Mouse (Mus musculus) left cerebral cortex, postnatal 25 days (tissue): ENCODE data around the gene Nxt1. TPM values are rescaled to one million over a fixed set of nuclear protein-coding genes. Genes with fewer than 3 reads are reported as not detected.

Source experiments
- DNase-seq, 2 experiments: peaks; one replicate each; pipeline ENCODE4 v3.0.0; 2022; ENCODE audit warnings: low spot score in 2 of 2, mixed read lengths in 1 of 2
- intact Hi-C: fragments of 180-260 bp; cut with DNase I; formaldehyde crosslinking; loops from one replicate; pipeline ENCODE4 v1.15.1; 2025
- total RNA-seq, 2 experiments: library from RNA; stranded (reverse); gene quantifications; 2 replicates each; pipeline ENCODE4 v1.2.3; 2021

The Nxt1 gene
- 10 to 100 TPM; 11.6 to 13.5 TPM for total RNA-seq

DNA sequence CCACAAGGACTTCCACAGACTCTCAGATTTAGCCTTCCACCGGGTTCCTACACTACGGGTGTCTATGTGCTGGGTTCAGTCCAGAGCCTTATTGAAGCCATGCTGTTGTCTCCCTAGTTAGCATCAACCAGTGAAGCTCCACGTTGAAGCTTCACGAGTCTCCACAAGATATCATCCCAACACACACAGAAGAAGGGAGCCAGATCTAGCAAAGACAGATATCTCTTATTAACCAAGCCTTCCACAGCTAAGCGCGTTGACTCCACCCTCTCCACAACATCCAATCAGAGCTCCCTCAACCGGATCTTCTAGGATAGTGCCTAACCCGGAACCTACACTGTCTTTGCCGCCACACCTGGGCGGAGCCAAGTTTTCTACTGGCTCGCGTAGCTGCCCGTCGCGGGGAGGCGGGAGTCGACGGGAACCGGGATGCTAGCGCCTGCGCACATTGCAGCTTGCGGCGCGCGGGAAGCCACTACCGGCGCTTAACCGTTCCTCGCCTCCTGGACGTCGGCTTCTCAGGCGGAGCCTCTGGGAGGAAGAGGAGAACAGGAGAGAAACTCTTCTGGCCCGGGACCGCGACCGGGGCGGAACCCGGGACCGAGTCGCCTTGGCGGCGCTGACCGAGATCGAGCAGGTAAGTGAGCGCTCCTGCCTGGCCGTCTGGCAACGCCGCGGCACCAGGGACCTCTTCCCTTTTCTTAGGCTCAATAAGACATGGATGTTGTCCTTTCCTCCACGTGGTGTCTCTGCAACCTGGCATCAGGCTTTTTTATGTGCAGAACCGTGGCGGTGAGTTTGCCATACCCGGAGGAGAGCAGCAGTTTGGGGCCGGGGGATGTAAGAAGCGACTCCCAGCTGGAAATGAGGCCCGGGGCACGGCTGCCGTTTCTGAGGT lies at the start of gene Nxt1:
Gene Nxt1, plus strand, starts transcription at position 403 of the 898 bp plus-strand sequence.
- DNase-seq: peak; percentile 98 to 99
- intact Hi-C loops: no loop called here

DNA sequence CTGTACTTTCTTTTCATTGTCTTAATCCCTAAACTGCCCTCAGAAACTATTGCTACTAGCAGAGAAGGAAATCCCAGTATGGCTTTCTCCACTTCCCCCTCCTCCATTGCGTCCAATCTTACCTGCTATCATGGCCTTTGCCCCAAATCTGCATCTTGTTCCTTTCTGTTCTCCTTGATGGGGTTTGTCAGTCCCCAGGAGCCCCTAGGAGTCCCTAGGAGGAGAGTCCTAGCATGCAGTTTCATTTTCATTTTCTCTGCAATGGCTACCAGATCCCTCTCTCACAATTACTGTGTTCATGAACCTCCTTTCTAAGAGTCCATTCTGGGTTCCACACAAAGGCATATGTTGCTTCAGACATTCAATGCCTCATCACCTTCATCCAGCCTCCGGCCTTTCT lies 49.3 kb upstream of the Nxt1 start:
- intact Hi-C loops: no loop called here

DNA sequence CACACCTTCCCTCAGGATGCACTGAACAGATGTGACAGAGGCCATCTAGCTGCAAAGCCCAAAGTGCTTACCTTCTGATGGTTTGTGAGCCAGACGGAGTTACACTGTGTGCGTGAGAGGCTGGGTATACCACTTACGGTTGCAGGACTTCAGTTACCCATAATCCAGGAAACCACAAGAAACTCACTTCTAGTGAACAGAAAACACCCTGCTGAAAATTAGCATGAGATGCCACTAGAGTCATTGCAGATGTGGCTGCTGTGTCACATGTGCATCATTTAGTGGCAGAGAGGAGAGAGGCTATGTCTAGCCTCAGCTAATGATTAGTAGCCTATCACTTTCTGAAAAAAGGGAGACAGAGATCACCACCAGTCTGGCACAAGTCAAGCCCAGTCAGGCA lies 47.9 kb upstream of the Nxt1 start:
- no peak for DNase-seq
- intact Hi-C loops: no loop called here

More for the DNA sequence above, 49.3 kb upstream of the Nxt1 start:
- no peak for DNase-seq

DNA sequence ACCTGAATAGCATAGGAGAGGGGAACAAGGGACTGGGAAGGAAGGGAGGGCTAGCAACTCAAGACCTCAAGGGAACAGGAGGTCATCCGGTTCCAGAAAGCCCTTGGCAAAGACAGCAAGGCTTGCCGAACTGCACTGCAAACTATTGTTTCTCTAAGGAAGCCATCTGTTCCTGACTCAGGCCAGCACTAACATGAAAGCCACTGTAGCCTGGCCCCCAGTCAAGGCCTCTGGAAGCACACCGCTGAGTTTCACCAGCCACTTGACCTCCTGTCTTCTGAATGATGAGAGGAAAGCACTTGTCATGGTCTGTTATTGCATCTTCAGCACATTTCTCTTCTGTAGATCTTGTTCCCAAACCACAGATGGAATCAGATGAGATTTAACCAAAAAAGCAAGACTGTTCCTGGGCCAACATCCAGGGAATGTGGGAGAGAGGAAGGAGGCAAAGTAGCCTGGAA lies 45.4 kb upstream of the Nxt1 start:
- DNase-seq: peak in 1 of 2 experiments; percentile 71
- intact Hi-C loops: no loop called here

DNA sequence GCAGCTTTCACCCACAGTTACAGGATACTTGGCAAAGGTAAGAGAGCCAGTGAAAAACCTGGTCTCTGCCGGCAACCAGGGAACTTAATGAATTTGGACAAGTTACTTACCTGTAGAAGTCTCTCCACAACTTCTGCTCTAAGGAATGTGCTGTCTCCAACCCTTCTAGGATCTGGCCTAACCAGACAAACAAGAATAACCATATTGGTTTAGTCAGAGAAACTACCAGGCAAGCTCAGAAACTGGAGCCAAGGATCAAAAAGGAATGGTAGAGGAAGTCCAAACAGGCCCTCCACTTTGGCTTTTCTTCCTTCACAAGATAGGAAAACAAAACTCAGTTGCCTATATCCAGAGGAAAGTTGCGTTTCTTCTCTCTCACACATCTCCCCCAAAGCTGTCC lies 41.4 kb upstream of the Nxt1 start:
- DNase-seq: no peak
- intact Hi-C loops: no loop called here

DNA sequence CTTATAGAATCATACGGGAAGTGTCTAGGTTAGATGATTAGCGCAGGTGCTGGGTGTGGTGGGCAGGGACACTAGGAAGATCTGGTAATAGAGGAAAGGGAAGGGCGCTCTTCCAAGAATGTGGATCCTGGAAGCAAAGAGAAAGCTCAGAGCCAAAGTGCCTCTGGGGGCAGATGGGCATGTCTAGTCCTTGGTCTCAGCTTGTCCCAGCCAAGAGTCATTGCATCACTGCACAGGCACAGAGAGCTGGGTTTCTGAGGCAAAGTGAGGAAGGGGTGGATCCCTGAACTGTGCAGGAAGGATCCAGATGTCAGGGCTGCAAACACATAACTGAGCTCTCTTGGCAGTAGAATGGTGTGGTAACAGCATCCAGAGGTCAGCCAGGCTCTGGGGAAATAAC lies 40.8 kb upstream of the Nxt1 start:
- no peak for DNase-seq
- intact Hi-C loops: no loop called here

DNA sequence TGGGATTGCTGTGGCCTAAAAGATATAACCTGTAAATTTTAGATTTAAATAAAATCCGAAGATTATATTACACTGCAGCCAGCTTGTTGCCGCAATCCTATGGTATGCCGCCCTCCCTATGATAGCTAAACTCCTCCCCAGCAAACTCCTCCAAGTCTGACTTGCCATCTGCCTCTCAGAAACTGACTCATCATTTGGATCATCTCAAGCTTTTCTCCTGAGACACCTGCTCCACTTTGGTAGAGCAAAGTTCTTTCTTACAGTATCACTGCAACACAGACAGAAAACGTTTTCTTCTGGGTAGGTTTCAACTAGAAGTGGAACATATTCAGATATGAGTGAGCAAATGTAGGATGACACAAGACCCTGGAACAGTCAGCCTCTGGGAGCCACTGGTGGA lies 37.9 kb upstream of the Nxt1 start:
- peak; percentile 35 to 93 for DNase-seq
- intact Hi-C loops: no loop called here

DNA sequence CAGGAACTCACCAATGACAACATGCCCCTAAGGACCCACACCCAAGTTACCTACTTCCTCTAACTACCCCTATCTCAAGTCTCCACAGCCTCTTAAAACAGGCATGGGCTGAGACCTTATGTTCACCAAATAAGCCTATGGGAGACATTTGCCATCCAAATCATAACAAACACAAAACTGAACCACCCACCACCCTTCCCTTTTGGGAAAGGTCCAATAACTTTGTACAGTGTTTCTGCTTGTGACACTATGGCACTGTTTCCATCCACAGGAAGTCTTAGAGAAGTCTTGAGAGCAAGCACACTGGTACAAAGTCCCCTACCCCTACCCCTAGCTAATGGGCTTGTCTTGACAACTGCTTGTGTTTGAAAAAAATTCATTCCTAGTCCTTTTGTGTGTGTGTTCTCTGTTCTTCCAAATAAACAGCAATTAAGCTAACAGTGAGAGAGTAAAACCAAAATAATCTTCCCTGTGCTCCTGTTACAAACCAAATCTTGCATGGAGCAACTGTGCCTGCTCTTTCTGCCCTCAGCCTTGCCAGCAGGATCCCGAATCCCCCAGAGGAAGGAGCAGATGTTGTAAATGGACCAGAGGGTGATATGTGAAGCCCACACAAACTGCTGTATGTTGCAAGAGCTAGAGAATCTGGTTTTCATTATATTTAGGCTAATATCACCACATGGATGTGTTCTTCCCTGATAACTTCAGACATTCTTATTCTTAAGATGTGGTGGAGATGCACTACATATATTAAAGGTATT lies 29.6 kb upstream of the Nxt1 start:
- intact Hi-C loops: no loop called here
- DNase-seq: no peak

DNA sequence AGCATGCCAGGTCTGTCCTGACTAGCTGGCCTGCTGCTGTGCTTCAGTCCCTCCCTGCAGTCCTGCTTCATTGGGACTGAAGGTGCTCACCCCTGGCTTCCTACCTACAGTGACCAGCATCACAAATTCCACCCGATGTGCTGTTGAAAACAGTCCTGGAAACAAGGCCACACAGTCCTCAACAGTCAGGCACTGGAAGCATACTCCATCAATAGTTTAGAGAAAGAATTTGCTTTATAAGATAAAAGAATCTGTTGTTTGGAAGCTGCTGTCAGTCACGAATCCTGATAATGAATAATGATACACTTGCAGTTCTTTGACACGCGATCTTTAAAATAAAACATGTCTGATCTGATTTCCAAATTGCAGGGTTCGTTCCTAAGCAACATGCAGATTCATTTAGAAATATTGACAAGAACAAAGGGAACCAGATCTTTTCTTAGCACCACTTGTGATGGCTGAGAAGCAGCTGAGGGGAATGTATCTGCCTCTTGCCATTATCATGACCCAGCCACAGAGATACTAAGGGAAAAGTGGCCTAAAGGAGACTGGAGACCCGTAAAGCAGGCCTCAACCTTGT lies 27.9 kb upstream of the Nxt1 start:
- intact Hi-C loops: no loop called here
- no peak for DNase-seq

DNA sequence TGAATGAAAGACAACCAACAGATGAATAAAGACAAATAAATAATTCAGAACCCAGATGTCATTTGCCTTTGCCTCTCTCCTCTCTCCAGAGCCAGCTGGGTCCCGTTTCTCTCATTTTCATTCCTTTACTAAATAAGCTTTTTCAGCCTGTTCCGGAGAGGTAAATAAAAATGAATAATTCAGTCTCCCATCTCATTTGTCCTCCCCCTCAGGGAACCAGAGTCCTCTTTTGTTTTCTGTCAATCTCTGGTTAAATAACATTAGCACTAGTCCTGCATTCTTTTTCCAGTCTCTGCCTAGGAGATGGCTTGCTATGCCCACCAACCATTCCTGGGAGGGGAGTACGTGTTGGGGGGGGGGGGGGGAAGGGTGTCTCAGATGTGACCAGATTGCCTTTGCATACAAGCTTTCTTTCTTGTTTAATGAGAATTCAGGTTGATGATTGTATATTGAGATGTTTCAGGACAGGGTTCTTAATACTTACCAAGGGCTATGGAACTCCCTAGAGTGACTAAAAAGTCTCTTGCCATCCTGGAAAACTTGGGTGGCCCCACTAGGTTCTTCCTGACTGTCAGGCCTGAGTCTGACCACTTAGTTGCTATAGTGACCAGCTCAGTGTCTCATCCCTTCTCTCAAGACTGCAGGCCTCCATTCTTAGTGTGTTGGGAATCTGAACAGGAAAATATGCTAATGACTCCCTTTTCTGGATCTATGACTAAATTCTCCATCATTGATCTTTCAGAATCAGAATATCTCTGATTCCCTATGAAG lies 21.6 kb upstream of the Nxt1 start:
- DNase-seq: no peak
- intact Hi-C loops: loop anchor here (10.0 kb wide), 1 partner anchor 836 kb away; no protein-coding TSS in a partner anchor

DNA sequence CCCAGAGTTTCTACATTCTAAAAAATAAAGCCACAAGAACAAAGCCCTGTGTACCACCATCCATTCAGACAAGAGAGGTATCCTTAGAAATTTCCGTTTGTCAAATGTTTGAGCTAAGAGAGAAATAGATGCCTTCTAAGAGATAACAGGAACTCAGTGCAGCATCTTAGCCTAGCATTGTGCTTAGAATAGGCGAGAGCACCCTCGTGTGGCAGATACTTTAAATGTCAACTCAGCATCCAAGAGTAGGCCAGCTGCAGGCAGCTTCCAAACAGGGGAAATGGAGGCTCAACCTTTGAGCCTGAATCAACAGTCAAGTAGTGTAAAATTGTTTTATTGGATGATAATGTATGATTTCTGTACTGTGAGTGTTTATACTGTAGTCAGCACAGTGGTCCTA lies 17.4 kb upstream of the Nxt1 start:
- DNase-seq: peak; percentile 81 to 88
- intact Hi-C loops: loop anchor here (2.0 to 10.0 kb wide), 4 partner anchors 73 to 840 kb away; partner anchors contain the start of gene Thbd

DNA sequence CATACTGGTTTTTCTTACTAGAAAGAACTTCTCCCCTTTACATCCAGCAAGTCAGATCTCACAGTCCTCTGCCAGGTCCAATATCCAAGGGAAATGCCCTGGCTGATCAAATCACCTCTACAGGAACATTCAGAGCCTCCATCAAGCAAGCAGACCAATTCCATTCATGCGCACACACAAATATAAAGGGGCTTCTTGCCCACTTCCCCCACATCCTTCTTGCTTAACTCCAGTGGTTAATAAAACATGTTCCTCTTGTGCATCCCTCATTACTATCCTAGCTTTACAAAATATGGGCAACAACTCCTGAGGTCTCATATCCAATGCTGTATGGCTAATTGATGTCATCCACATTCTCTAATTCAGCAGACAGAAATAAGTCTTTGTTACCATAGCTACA lies 8.9 kb upstream of the Nxt1 start:
- no peak for DNase-seq
- intact Hi-C loops: no loop called here

DNA sequence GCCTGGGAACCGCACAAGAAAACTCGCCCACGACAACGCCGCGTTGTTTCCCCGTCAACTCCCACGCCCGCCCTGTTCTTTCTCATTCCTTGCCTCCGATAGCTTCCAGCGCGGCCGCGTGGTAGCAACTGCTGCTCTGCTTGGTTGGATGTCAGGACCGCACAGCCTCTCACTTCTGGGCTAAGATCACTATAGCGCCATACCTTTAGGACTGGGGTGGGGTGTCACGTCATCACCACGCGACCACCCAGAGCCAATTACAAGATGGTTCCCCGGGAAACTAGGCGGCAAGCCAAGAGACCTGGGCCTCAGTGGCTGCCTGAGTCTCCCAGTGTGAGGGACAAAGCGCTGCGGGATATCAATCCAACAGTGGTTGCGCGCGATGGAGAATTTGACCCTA lies 5.4 kb downstream of the Nxt1 start:
- DNase-seq: peak; percentile 82
- intact Hi-C loops: no loop called here

DNA sequence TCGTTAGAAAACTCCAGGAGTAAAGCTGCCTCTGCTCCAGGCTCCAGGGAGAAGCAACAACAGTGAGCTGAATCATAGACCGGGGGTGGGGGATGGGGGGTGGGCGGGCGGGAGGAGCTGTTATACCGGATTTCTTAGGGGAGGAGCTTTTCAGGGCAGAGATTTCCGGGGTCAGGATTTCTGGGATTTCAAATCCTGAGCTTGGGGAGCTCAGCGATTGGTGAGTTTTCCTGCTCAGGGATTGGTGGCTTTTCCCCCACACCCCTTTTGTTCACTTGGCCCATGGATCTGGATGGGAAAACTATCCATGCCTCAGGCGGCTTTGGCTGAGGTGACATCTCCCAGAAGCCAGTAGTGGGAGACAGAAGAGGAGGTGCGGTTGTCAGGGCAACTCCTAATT lies 6.9 kb downstream of the Nxt1 start:
- intact Hi-C loops: no loop called here
- DNase-seq: peak; percentile 45 to 70

DNA sequence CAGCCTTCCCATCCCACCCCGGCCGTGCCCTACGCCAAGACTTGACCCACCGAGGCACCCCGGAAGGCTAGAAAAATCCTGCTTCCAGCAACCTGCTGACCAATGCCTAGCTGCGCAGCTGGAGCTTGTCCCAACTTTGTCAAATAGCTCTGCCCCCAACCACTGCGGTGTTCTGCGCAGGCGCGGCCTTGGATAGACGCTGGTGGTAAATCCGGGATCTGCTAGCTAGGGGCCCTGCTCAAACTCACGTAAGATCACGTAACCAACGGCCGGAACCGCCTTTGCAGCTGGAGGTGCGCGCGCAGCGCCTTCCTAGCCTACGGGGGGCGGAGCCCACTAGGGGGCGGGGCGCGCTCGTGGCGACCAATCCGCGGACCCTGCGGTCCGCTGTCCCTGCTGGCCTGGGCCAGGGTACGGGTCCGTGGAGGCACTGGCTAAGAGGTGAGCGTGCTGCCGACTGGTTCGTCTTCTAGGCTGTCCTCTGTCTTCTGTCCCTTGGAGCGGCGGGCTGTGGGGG lies 8.4 kb downstream of the Nxt1 start, which contains the start of gene Gzf1:
Gene Gzf1, plus strand, starts transcription at position 249 of the 517 bp plus-strand sequence.
- intact Hi-C loops: loop anchor here (2.0 kb wide), 1 partner anchor 50 kb away; no protein-coding TSS in a partner anchor
- peak; percentile 99 to 100 for DNase-seq

DNA sequence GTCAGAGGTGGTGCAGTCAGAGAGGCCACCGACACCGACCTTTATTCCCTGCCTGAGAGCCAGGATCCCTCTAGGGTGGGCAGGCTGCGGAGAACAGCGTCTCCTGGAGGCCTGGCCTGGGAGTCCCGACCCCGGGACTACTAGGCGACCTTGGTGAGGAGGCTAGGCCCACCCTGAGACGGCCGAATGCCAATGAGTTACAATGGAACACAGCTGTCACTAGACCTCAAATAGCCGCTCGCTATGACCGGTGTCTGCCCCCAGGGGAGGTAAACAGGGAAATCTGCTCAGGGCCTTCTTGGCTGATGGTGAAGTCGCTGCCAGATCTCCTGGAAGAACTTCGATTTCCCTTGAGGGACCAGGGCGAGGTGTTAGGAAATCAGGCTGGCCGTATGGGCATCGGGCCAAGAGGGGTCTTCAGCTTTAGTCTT lies 9.1 kb downstream of the Nxt1 start:
- peak in 1 of 2 experiments; percentile 24 for DNase-seq
- intact Hi-C loops: loop anchor here (2.0 kb wide), 1 partner anchor 49 kb away; no protein-coding TSS in a partner anchor

DNA sequence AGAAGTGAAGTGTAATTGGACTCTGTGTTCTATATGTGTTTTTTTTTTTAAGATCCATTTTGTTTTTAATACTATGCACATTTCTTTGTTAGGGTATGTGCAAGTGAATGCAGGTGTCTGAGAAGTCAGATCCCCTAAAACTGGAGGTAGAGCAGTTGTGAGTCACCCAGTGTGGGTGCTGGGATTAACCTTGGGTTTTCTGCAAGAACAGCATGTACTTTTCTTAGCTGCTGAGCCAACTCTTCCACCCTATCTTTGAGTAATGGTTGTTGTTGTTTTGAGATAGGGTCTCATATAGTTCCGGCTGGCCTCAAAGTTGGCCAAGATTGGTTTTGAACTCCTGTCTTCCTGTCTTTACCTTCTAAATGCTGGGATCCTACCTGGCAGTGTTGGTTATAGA lies 10.6 kb downstream of the Nxt1 start:
- DNase-seq: no peak
- intact Hi-C loops: no loop called here

DNA sequence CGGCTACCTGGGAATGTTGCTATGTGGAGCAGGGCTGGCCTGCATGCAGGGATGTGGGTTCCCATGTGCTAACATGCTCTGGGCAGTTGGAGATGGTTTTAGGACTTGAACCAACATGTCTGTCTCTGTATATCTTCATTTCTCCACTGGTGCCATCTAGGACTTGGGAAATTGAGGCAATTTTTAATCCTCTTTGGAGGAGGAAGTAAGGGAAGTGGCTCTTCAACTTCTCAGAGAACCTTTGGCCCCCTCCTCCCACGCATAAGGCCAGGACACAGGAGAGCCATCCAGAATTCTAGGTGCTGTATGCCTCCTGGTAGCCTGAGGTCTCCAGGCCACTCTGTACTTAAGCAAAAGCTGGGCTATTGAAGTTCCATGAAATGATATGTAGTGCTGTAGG lies 12.6 kb downstream of the Nxt1 start:
- no peak for DNase-seq
- intact Hi-C loops: no loop called here

DNA sequence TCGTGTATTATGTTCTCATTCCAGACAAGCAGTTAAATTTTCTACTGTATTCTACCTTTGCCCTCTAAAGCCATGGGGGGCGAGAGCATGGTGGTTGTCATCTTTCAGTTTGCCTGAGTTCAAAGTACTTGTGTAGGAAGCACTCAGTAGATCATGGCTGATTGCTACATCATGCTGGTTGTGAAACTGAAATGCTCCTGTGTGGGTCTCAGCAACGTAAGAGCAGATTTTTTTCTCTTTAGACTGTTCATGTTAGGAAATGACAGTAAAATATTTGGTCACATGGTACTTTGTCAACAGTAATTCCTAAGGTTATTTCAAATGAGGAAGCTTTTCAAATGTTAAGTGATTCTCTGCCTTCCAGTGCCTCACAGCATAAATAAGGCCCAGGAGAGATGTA lies 13.3 kb downstream of the Nxt1 start:
- intact Hi-C loops: no loop called here
- no peak for DNase-seq
